Mouse (Mus musculus) brain, embryonic 14.5 days (tissue): ENCODE measurements around the gene Hist1h4h. TPM values are rescaled to one million over a fixed set of nuclear protein-coding genes. Genes with fewer than 3 reads are reported as not detected.
A peak's percentile ranks its signal among the peaks of the same experiment; 100 is the strongest.

Experiments used
- DNase-seq: peaks from one replicate; pipeline ENCODE4 v3.0.0-alpha.2; 2011; ENCODE audit warnings: low read depth
- CTCF ChIP-seq: fragments of 200-500 bp; IDR thresholded peaks from 2 replicates; pipeline ENCODE4 v1.5.1; 2012; ENCODE audit warnings: inconsistent platforms, mild to moderate bottlenecking, moderate library complexity, borderline replicate concordance; ENCODE audit not compliant: insufficient read depth, insufficient read length; ENCODE audit errors: extremely low read depth
- POLR2A ChIP-seq: fragments of 200-500 bp; IDR thresholded peaks from 2 replicates; pipeline ENCODE4 v1.6.1; 2012; ENCODE audit warnings: mild to moderate bottlenecking, inconsistent platforms, borderline replicate concordance; ENCODE audit not compliant: poor library complexity, insufficient read depth, insufficient read length, severe bottlenecking; ENCODE audit errors: extremely low read depth
- polyA plus RNA-seq: library from polyadenylated mRNA; depleted of rRNA; stranded (reverse); fragments of >200 nt; gene quantifications from 2 replicates; pipeline ENCODE4 v1.2.3, GENCODE M21; 2012

Hist1h4h gene
- polyA plus RNA-seq, 1 experiment: 31.7 TPM

DNA sequence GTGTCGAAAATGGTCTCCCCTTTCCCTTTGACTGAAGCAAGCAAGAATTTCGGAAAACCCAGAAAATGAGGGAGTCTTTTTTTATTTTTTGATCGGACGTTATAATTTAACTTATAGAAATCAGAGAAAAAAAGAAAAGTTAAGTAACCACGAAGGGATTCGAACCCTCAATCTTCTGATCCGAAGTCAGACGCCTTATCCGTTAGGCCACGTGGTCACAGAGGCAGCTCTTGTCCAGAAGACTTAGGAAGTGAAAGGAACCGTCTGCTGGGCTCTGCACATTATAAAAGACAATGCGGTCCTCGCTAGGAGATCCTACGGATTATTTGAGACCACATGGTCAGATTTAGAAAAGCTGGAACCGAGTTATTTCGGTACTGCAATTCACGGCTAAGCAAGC lies 4.5 kb upstream of the Hist1h4h start:
- TF ChIP-seq POLR2A: no peak
- no peak for TF ChIP-seq CTCF
- peak; percentile 96 for DNase-seq

DNA sequence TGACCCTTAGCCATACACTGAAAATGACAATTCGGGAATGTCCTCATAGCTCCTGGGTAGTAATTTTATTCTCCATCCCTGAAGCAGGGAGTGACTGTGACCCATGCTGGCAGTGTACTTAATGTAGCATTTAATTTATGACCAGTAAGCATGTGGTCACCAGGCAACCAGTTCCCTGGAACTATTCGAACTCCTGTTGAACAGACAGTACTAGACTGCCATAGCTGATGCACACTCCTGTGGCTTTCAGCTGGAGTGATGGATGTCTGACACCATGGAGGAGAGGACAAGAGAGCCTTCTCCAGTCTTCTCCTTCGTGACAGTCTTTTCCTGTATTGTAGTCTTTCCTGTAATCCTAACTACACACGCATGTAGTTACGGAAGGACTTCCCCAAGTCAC lies 1.8 kb upstream of the Hist1h4h start:
- TF ChIP-seq CTCF: no peak
- TF ChIP-seq POLR2A: no peak
- DNase-seq: peak; percentile 15

DNA sequence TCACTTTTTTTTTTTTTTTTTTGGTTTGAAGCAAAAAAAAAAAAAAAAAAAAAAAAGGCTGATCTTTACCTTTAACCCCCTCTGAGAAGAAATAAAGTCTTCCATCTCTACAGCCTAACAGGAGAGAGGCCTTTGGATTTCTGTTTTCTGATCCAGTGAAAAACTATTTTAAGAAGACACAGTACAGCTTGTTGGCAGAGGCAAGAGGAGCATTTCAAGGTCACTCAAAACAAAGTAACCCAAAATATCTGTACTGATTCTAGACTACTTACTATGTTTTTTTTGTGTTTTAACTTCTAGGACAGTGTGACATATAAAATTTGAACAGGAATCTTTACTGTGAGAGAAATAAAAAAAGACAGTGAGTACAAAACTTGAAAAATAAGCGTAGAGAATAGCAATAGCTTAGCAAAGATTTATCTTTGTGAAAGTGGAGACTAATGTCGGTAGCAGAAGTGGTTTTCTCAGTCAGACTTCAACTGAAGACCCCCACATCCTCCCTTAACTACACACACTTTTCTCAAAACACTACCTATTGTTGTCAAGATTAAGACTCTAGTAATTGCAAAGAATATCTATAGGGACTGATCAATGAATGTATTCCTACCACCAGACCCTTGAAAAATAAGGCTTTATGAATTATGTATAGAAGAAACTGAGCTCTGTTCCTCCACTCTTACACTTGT lies 1.2 kb upstream of the Hist1h4h start:
- no peak for DNase-seq
- TF ChIP-seq POLR2A (no peak), CTCF (no peak)

DNA sequence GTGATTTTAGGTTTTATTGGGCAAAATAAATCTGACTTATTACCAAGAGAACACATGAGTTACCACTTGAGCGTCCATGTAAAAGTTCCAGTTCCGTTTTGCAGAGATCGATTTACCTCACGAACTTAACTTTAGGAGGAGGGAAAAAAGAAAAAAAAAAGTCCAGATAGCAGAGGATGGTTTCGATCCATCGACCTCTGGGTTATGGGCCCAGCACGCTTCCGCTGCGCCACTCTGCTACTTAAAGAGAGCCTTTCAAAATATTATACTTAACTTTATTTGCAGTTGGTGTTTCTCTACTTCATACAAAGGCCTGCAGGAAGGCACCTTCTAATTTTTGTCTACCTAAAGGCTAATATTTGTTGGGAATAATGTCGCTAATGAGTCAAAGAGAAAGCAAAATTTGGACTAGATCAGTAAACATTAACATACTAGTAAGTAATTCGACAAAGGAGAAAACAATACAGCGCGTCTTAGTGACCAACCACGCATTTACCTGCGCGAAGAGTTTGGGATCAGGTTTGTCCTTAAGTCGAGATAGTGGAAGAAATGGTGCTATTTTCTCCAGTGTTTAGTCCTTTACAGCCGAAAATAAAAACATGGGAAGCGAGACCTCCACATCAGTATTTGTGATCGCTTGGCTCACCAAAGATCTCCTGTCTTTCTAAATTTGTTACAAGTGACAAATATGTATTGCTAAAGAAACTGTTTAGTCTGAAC lies 509 bp upstream of the Hist1h4h start:
- peak; percentile 78 for DNase-seq
- TF ChIP-seq POLR2A (no peak), CTCF (no peak)

- peak; percentile 23 for DNase-seq
- TF ChIP-seq POLR2A: no peak
- TF ChIP-seq CTCF: no peak
Measured at GRCm38 (mm10) chr13:23532262-23533075, 1.6 kb downstream of the Hist1h4h start.

DNA sequence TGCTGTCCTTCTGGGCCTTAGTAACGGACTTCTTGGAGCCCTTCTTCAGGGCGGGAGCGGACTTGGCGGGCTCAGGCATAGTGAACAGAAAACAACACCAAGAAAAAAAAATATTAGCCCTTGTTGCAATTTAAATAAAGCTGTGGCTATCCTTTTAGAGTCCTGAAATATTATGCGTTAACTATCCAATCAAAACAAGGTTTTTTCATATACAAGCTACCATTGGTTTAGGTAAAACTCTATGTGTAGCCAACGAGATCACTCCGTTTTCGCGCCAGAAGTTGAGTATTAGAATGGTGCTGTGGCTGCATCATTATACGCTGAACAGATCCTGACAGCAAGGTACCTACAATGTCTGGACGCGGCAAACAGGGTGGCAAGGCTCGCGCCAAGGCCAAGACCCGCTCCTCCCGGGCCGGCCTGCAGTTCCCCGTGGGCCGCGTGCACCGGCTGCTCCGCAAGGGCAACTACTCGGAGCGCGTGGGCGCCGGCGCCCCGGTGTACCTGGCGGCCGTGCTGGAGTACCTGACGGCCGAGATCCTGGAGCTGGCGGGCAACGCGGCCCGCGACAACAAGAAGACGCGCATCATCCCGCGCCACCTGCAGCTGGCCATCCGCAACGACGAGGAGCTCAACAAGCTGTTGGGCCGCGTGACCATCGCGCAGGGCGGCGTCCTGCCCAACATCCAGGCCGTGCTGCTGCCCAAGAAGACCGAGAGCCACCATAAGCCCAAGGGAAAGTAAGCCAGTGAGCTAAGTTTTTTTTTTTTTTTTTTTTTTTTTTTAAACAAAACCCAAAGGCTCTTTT lies 2.9 kb downstream of the Hist1h4h start, which contains the start of gene Hist1h2af:
Gene Hist1h2af, plus strand, starts transcription at position 347 of the 808 bp plus-strand sequence.
- DNase-seq: peak; percentile 97

DNA sequence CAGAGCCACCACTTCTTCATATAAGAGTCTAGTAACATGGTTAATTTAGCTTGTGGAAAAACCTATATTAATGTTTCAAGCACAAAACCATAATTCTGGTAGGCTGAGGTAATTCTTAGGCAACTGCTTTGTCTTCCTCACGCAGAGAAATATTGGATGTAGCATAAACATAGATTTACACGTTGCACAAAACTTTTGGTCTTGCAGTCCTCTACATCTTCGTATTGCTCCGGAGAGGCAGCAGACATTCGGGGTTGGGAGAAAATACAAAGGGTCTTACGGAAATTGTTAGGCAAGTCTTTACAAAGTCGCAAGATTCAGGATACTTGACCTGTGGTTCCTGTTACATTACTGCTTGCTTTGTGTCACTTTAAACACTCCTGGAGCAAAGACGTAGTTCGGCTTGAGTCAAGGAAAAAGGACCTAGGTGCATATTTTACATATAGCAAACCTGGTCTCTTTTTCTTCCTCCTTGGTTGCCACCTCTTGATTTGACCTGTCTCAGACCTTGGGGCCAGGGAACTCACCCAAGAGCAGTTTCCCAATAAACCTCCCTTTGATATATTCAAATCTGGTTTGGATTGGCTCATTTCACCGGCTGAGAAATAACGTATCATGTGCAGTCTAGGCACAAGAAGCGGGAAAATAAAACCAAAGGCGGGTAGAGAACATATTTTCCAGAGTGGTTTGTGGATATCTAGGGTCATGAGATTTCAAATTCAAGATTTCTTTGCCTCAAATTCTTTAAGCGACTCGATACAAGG lies 3.7 kb downstream of the Hist1h4h start:
- TF ChIP-seq POLR2A: no peak
- no peak for TF ChIP-seq CTCF
- DNase-seq: no peak

GRCm38 (mm10) chr13:23535137-23536075 lies 4.6 kb downstream of the Hist1h4h start, which contains the start of gene Hist1h3g:
Hist1h3g (plus strand) TSS chr13:23535422.
- DNase-seq: peak; percentile 99
- peak; percentile 25; the same call in 1 of the 2 replicates for TF ChIP-seq POLR2A

GRCm38 (mm10) chr13:23536076-23536822 lies 5.4 kb downstream of the Hist1h4h start:
- DNase-seq: peak; percentile 42
- TF ChIP-seq POLR2A (no peak), CTCF (no peak)
